In the genomic region with DNA sequence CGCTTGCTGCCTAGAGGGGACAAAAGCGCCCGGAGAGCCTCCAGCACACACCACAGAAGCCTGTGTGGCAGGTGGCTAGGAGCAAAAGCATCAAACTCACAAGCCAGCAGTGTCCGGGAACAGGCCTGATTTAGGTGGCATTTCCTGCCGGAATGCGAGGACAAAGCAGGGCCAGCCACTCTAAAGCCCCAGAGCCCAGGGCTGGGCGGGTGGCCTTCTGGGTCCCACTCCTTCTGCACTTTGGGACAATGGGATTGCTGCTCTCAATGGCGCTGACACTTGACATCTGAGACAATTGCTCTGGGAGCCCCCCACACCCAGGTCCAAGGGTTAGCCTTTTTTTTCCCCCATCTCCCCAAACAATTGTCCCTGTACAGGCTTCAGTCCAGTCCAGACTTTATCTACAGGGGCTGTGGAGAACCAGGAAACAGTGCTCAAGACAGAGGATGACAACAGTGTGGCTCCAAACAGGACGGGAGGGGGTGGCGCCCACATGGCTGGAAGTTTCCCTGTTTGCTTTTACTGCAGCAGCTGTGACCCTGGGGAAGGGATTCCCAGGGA, we compare ENCODE assay signal across 8 mouse cellular contexts. TPM values are rescaled to one million over a fixed set of nuclear protein-coding genes. Genes with fewer than 3 reads are reported as not detected.
DNase-seq lines count a peak whose midpoint lies in the region; ATAC-seq and TF ChIP-seq lines count a peak whose summit lies in the region.

No protein-coding gene starts in this region.

- H3K9ac ChIP-seq in forebrain, embryonic 15.5 days (replicated peaks): 0 out of 2 replicates have a peak overlapping the region, but pooled peaks have one; percentile 15
- no peak overlapping the region for H3K9ac ChIP-seq in kidney, postnatal 0 days (ENCODE audit: low read depth, low read length)

- H3K9me3 ChIP-seq in forebrain, embryonic 15.5 days: no peaks in the 10 kb centered on the region
- H3K9me3 ChIP-seq in kidney, postnatal 0 days (replicated peaks; ENCODE audit: low read length): no peaks in the 10 kb centered on the region
- no peaks in the 10 kb centered on the region for H3K9me3 ChIP-seq in midbrain, embryonic 10.5 days (replicated peaks)

- ATAC-seq in forebrain, embryonic 15.5 days (replicated peaks): no peak
- 0 out of 2 replicates have a peak, but pooled peaks have one; percentile 8 for ATAC-seq in kidney, postnatal 0 days (replicated peaks; ENCODE audit: low FRiP score, low read depth)
- no peak for ATAC-seq in megakaryocyte progenitor cell, adult 5-6 weeks (replicated peaks; ENCODE audit: poor library complexity)

- WGBS in forebrain, embryonic 15.5 days: 28% methylated on average over 10 of the region's 10 CpGs
- 52% methylated on average over 10 of the region's 10 CpGs for WGBS in kidney, postnatal 0 days
- WGBS in midbrain, embryonic 10.5 days: 31% methylated on average over 10 of the region's 10 CpGs

- peaks cover 50% of the 10 kb centered on the region for H3K4me1 ChIP-seq in forebrain, embryonic 15.5 days
- H3K4me1 ChIP-seq in kidney, postnatal 0 days (replicated peaks; ENCODE audit: insufficient read depth, low read length): 0 out of 2 replicates have a peak, but pooled peaks cover 8% of the 10 kb centered on the region
- peaks cover 85% of the 10 kb centered on the region for H3K4me1 ChIP-seq in midbrain, embryonic 10.5 days

- H3K36me3 ChIP-seq in forebrain, embryonic 15.5 days: no peaks in the 10 kb centered on the region
- no peaks in the 10 kb centered on the region for H3K36me3 ChIP-seq in kidney, postnatal 0 days (ENCODE audit: insufficient read depth, low read length)
- H3K36me3 ChIP-seq in midbrain, embryonic 10.5 days: no peaks in the 10 kb centered on the region

- H3K27me3 ChIP-seq in forebrain, embryonic 15.5 days: no peaks in the 10 kb centered on the region
- no peaks in the 10 kb centered on the region for H3K27me3 ChIP-seq in kidney, postnatal 0 days (ENCODE audit: insufficient read depth, low read length)
- no peaks in the 10 kb centered on the region for H3K27me3 ChIP-seq in midbrain, embryonic 10.5 days (ENCODE audit: low read depth, poor library complexity, severe bottlenecking)

- no peak overlapping the region for H3K4me3 ChIP-seq in forebrain, embryonic 15.5 days
- H3K4me3 ChIP-seq in kidney, postnatal 0 days (replicated peaks; ENCODE audit: low read depth, low read length): no peak overlapping the region
- peak overlapping the region; percentile 0; the same call in 1 of the 2 replicates for H3K4me3 ChIP-seq in midbrain, embryonic 10.5 days

- DNase-seq in adrenal gland, postnatal 14 days: peak; percentile 54
- DNase-seq in adrenal gland, adult 18-20 months (ENCODE audit: low spot score in 2 of 2): no peak
- peak; percentile 52 for DNase-seq in kidney, postnatal 0 days (ENCODE audit: low spot score)
- peak; percentile 76 for DNase-seq in midbrain, embryonic 10.5 days (ENCODE audit: low spot score)
- DNase-seq in right cerebral cortex, postnatal 36 days (ENCODE audit: low spot score in 2 of 2): no peak
- no peak for DNase-seq in c-Kit-positive CD71-positive TER-119-positive erythroid progenitor cells, embryonic 14.5 days (ENCODE audit: low spot score)

- peak overlapping the region; percentile 67 for H3K27ac ChIP-seq in forebrain, embryonic 15.5 days (replicated peaks)
- H3K27ac ChIP-seq in kidney, postnatal 0 days: peak overlapping the region; percentile 60
- peak overlapping the region; percentile 89 for H3K27ac ChIP-seq in midbrain, embryonic 10.5 days (replicated peaks)

- TF ChIP-seq CTCF in kidney, postnatal 0 days (IDR thresholded peaks at IDR 0.05; ENCODE audit: low read depth): no peak

- no peak overlapping the region for H3K4me2 ChIP-seq in forebrain, embryonic 15.5 days (replicated peaks)
- H3K4me2 ChIP-seq in kidney, postnatal 0 days (ENCODE audit: low read length): no peak overlapping the region

RNA-seq across cellular contexts. Expression of a gene that starts 56.1 kb away (rescaled TPM):
- 13.6 and 18.6 TPM in 2 replicates for total RNA-seq in adrenal gland, postnatal 14 days (2021)
- total RNA-seq in adrenal gland, adult 18-20 months (2021): 10 to 100 TPM in 1 of 2 experiments, 1 to 10 TPM in 1; 9.4 to 12.7 TPM
- polyA plus RNA-seq in forebrain, embryonic 15.5 days (2015; fragmentation: Nextera tagmentation; extraction: Ambion mirVana): 38.8 and 43.9 TPM in 2 replicates
- 9.6 and 9.8 TPM in 2 replicates for polyA plus RNA-seq in kidney, postnatal 0 days (2015; fragmentation: Nextera tagmentation; extraction: Ambion mirVana)
- 32.3 and 33.7 TPM in 2 replicates for polyA plus RNA-seq in midbrain, embryonic 10.5 days (2016; fragmentation: Nextera tagmentation; extraction: Ambion mirVana)
- 18.9 and 22.3 TPM in 2 replicates for total RNA-seq in megakaryocyte progenitor cell, adult 5-6 weeks (2015)
- 16.4 and 18.2 TPM in 2 replicates for total RNA-seq in megakaryocyte progenitor cell, adult 5-6 weeks (2017)

Comparison
In these comparisons a context has a peak if more than half of its experiments do, and no peak if none do; other contexts are left out.
1. DNase-seq: peak in adrenal gland, postnatal 14 days (single experiment), kidney, postnatal 0 days (single experiment) and midbrain, embryonic 10.5 days (single experiment); none in adrenal gland, adult 18-20 months (0 of 2), right cerebral cortex, postnatal 36 days (0 of 2) and c-Kit-positive CD71-positive TER-119-positive erythroid progenitor cells, embryonic 14.5 days (single experiment).
2. Peak in every context shown above with its lines, with median percentiles within 50 percentile points of each other: H3K27ac ChIP-seq.